Mouse (Mus musculus) ES-Bruce4 (cell line): ENCODE results near the gene Sox9.

Source experiments
- CTCF ChIP-seq: IDR thresholded peaks from one replicate; pipeline ENCODE4 v1.8.1; 2011; ENCODE audit warnings: low read depth, low read length
- EP300 ChIP-seq: IDR thresholded peaks from 2 replicates; pipeline ENCODE4 v1.6.1; 2011; ENCODE audit warnings: low read depth, low read length; ENCODE audit not compliant: insufficient read depth

- no peak for TF ChIP-seq EP300
- no peak for TF ChIP-seq CTCF
These were observed at the start of gene Sox9 for GRCm38 (mm10) chr11:112781994-112782356.
